Mouse (Mus musculus): ENCODE data around the gene Pctp. TPM values are rescaled to one million over a fixed set of nuclear protein-coding genes. Genes with fewer than 3 reads are reported as not detected.

Gene Pctp
- total RNA-seq, 2 experiments from 2014 or later, result 4.3 to 4.8 TPM

DNA sequence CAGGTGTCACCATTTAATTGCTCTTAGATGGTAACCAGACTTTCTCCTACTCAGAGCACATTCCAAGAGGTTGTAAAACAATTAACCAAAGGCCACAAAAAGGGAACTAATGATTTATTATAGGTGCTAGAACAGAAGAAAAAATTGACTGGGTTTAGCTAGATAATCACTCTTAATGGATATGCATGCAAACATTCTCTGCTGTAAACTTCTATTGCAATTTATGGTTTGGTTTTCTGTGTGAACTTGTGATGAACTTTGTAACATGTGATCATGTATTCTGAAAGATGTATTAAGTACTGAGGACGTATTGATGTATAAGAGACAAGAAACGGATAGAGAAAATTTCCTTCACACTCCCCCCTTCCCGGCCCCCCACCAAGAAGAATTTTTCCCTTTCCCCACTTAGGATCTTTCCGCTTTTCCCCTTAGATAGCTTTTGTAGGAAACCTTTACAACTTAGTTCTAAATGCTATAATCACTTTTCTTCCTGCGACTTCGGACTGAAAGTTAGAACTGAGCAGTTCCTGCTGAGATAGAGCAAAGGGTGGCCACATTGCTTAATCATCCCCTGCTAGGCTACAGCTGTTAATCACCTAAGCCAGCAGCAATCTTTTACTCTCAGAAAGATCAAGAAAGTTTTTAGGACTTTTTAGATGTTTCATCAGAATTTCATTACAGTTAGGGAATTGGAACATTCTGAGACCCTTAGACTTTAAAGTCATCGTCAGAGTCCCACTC lies 5.3 kb upstream of the Pctp start:
- DNase-seq, result no peak

DNA sequence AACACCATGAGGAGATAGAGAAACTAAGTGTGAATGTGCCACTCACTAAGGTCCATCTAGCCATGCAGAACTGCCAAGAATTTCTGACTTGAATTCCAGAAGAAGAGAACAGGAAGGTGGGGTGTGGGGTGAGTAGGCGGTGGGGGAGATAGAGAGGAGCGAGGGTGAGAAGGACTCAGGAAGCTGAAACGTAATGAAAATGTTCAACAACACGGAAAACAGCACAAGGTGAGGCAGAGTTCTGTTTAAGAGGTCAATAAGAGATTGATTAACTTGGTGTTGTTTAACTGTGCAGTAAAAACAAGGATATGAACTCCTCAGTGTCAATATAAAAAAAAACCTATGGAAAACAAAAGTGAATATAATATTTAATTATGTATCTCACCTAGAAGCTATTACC lies 3.4 kb upstream of the Pctp start:
- no peak for DNase-seq

DNA sequence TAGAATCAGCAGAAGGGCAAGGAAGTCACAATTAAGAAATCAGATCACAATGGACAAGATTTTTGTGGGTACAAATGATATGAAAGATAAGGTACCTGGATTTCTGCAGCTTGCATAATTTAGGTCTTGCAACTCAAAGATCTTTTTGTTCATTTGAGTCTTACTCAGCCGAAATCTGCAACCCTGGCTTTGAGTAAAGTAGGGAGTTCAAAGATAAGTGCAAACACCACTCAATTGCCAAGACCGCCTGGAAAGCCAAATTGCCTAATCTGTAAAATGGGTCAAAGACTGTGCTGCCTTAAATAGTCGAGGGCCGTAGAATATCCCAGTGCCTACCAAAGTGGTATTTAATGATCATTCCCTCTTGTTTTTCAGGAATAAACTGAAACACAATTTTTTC lies 692 bp upstream of the Pctp start:
- DNase-seq, result no peak

DNA sequence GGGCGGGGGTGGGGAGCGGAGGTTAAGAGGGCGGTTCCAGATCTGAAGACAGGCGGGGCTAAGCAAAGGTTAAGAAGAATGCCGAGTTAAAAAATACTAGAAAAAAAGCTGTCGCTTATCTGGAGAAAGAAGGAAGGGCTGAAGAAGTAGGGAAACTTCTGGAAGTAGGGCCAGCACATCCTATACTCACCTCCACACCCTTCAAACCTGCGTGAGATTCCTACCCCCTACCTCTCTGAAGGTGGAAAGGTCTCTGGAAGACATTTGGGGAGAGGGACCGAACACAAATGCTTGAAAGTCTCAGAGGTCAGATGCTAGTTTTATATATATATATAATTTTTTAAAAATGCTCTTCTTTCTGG lies 274 bp upstream of the Pctp start:
- no peak for DNase-seq

DNA sequence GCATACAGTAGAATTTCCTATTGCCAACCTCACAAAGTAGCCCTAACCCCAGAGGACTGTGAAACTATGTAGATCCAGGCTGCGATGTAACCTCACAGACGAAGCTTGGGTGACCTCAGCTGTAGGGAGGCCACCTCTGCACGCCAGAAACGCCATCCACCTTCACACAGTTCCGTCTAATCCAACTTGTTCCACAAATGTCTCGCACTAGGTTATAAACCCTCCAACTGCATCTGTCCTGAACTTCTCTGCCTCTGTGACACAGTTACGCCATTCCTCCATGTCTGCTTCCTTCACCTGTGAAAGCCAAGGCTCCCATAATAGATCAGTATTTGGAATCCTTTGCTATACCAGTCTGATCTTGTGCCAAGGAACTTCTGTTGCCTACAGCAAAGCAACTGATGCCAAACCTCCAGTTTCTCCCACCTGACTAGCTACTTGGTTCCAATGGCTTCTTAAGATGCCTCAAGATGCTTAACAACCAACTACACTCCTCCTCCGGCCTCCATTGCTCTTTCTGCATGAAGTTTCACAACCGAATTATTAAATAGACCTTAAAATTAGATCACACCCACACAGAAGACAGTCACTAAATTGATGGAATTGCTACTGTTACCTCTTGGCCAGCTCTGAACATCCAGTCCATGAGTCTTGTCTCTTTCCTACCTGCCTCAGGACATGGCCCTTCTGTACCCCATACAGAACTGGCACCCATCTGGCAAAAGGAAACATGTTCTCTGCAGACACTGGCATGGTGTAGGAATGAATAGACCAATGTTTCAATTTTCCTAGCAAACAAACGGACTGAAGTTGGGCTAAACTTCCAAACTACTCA lies 1.1 kb downstream of the Pctp start:
- no peak for DNase-seq

DNA sequence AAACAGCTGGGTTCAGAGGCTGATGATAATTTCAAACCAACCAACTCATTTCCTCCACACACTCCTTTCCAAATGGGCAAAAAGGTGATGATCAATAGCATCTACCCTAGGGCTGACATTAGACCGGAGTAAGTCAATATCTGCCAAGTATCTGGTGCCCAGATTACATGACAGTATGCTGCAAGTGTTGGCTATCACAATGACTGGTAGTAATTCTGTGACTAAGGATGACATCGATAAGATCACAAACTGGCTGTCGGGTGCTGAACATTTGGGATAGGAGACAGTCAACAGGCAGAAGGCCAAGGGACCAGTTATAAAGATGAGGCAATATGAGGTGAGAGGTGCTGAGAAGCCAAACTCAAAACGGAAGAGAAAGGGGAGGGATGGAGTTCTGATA lies 2.0 kb downstream of the Pctp start:
- no peak for DNase-seq

DNA sequence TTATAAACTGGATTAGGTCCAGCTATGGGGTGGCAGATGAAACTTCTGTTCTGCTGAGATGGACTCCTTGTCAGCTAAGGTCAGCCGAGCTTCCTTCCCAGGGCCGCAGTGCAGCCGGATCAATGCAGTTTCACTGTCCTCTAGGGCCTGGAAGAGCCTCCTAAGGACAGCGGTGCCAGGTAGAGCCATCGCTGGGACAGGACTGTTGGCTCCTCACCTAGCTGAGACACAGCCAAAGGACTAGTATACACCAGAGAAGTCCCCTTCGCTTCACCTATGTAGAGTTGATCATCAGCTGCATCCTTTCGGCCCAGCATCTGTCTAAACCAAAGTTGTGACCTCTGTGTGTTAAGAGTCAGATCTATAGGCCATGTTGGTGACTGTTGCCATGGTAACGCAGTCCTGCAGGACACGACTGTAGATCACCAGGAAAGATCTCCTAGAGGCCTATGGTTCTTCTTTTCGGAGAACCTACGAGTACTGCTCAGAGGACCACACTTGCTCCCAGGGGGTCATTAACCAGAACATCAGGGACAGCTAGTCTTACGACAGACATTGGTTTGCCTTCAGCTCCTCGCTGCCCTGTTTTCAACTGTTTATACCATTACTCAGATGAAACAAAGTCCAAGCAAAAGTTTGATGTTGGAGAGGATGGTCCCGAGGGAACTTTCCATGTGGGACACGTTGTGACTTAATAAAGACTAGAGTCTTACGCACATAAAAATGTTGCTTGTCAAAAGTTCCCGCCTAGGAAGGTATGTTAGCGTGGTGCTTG lies 3.5 kb downstream of the Pctp start:
- DNase-seq, result no peak

DNA sequence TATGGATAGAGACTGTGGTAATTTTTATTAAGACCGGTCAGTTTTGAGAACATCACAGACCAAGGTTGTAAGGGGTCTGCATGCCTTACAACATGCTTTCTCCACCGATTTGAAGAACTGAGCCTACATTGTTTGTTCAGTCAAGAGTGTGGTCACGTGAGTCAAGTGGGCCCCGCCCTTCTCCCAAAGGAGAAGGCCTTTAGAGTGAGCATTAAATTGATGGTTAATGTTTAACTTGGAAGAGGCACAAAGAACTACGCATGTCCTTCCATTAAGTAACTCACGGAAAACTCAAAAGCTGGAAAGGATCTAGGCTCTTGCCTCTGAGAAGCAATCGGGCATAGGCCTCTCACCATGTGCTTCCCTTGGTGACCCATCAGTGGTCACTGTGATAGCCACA lies 5.8 kb downstream of the Pctp start:
- DNase-seq, result no peak

DNA sequence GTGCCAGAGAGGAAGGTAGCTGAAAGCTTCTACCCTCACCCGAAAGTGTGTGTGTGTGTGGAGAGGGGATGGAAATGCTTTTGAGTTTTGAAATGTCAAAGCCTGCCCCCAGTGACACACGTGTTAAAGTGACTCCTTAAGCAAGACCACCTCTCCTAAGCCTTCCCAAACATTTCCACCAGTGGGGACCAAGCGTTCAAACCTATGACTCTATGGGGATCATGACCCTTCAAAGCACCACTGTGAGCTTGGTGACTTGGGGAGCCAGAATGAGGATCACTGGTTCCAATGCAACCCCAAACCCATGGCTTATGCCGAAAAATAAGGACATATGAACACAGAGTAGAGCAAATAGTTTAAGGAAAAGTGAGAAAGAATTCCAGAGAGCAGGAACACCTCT lies 6.3 kb downstream of the Pctp start:
- DNase-seq, result no peak

DNA sequence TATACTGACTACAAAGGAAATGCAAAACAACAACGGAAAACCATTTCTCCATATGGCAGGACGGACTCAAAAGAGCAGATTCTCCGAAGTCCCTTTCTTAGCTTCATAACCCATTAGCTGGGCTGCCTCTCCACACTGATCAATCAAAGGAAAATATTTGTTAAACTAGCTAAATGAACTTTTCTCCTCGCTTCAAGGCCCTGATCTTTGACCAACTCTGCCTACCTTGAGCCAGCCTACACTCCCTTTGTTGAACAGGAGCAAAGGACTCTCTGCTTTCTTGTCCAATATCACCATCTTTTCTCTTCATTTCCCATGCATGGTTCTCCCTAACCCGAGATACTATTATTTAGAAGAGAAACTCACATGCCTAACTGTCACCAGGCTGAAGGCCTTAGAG lies 7.1 kb downstream of the Pctp start:
- no peak for DNase-seq

DNA sequence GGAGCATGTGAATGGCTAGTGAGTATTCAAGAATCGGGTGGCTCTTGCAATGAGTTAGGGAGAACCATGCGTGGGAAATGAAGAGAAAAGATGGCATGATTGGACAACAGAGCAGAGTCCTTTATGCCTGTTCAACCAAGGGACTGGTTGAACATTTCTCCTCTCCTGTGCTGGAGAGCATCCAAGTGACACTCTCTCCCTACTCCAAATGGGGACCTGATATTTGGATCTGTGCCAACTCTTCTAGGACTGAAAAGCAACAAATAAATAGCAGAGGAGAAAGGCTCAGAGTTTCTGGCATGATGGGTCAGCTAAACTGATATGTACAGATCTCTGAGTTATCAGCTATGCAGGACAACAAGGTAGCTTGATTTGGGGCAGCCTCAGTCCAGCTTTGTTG lies 8.0 kb downstream of the Pctp start:
- no peak for DNase-seq

DNA sequence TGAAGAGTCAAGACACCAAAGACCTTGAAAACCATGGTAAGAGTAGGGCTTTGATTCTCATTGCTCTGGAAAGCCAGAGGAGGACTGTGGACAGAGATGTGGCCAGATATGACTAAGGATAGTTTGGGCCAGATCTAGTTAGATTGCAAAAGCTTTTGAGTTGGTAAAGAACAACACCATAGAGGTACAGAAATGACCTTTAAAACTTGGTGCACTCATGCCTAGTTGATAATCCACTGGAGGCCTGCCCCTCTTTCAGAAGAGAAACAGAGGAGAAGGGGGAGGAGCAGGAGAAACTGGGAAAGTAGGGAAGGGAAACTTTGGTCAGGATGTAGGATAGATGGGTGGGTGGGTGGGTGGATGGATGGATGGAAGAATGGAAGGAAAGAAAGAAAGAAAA lies 11.0 kb downstream of the Pctp start:
- no peak for DNase-seq

DNA sequence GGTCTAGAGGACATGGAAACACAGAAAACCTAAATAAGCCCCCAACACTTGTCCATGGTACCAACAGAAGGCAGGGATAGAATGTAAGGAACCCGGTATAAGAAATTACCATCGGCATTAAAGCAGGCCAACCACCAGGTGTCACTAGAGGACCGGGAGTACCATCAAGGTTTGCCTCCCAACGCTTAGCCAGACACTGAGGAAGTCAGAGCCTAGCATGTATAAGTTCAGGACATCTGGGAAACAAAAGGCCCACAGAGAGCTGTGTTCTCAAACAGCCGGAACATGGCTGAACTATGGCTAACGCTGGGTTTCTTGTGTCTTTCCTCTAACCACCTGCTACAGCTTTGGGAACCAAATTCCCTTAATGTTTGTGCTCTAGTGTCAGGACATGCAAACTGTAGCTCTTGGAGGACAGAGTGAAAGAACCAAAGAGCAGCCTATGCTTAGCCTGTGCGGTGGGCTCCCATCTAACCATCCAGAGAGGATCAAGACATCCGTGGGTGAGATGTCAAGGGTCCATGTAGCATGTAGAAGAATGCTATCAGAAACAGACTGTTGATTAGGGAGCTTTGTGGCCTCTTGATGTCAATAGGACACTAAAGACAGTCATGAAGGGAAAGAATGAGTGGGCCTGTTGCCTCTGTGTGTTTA lies 13.6 kb downstream of the Pctp start:
- DNase-seq, result peak; percentile 86

DNA sequence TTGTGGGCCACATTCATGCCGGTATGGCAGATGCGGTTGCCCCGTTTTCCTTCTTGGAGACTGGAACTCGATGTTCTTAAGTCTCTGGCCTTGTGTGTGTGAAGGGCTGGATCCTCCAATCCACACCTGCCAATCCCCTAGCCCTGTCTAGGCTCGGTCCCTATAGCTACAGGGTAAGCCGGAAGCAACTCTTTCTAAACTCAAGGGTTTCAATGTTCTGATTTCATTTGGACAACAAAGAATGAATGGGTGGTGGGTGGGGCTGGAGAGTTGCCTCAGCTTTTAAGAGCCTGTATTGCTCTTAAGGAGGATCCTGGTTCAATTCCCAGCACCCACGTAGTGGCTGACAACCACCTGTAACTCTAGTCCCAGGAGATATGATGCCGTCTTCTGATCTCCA lies 16.2 kb downstream of the Pctp start:
- DNase-seq, result no peak

DNA sequence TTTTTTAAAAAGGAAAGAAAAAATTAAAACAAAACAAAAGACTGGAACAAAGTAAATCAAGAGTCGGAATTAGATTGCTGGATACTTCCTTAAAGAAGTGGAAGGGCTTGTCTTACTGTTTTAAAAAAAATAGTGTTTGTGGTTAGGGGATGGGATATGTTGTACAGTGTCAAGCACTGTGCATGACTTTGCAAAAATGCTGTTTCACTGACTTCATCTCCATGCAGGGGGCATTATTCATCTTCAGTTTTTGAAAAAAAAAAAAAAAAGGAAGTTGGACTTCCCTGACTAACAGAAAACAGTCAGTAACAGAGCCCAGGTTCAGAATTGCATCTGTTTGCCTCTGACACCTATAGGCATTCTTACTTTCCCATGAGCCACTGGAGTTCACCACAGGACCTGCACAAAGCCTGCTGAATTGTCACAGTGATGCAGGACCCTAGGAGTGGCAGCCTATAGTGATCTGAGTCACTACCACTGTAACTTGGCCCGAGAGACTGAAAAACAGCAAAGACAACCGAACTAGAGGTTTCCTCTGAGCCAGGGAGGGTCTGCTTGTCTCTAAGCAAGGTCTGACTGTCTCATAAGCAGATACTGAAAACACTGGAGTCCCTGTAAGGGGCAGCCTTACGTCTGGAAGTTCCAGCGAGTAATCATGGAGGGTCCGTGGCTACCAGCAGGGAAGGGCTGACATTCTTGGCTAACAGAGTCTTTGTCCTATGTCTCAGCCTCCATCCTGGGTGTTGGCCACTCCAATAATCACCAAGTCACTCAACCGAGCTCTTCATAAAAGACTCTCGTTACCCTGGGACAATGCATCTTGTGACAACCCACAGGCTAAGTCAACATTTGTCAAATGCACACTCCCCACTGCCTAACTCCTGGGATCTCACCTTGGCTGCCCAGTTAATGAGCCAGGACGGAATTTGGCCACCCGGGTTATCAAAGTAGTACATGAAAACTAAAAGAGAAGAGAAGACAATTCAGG lies 17.2 kb downstream of the Pctp start:
- no peak for DNase-seq

DNA sequence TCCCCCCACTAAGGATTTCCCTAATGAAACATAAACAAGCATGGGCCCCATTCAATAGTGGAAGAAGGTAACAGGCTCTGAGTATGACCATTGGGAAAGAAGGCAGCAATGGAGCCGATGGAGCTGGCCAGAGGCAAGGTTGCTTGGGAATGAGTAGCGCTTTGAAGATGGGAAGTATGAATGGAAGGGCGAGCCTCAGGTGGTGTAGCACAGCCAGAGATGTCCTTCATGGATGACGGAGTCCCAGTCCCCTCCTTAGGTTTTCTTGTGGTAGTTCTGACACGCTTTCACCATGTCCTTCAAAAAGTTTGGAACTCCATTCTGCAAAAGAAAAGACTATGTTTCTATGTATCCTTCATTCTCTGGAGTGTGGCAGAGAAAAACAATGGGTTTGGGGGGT lies 18.3 kb downstream of the Pctp start:
- DNase-seq, result no peak

DNA sequence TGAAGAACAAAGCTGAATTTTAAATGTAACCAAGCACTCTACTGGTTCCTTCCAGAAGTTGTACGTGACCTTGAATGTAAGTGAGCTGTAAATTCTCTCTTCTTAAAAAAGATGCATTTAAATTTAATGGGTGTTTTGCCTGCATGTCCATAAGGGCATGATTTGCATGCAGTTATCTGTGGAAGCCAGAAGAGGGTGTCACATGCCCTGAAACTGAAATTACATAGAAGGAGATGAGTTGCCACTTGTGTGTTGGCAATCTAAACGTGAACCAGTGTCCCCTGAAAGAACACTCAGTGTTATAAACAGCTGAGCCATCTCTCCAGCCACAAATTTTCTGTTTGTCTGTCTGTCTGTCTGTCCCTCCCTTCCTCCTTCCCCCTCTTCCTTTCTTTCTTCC lies 19.8 kb downstream of the Pctp start:
- no peak for DNase-seq

DNA sequence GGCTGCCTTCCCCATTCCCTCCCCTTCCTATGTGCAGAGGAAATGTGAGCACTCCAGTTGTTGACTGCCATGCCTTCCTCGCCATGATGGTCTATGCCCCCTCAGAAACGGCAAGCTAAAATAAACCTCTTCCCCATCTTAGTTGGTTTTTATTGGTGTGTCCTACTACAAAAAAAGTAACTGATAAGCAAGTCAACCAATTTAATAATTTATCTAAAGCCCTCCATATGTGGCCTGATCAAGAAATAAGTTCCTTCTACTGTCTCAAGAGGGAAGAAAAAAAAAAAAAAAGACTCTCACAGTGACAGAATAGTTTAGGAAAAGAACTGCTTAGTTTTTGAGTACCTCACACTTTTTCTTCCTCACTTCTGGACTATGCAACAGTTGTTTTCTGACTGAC lies 22.6 kb downstream of the Pctp start:
- DNase-seq, result no peak

DNA sequence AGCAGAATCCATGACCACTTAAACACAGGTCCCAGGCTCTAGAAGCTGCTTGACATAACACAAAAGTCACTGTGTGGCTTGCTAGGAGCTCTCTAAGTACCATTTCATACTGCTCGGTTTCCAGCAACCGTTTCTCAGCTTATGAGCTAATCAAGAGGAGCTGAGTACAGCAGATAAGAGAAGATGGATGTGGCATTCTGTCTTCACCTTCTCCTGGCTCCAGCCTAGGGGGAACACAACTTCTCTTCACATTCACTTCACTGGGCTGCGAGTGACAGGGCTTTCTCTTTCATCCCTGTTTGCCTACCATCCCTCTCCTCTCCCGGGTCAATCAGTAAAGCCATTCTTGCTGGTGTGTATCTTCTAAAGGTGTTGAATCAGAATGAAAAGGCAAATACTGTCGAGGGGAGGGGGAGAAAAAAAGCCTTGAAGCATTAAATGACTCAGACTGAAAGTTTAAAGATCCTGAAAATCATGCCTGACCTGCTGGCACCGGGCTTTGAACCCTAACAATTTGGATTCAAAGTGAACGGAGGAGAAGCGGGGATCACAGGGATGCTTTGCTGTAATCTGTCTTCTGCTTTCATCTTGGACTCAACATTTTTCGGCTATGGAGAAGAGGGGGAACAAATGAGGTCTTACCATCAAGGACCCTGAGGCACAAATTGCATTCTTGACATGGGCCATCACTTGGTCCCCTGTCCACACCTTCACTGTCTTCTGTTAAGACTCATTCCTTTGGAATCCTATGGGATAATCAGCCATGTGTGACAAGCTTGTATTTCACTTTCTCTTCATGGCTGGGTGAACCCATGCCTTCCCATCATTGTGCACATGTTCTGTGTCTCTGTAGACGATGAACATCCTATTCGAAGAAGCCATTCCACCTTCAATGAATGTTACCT lies 23.5 kb downstream of the Pctp start:
- DNase-seq, result no peak

DNA sequence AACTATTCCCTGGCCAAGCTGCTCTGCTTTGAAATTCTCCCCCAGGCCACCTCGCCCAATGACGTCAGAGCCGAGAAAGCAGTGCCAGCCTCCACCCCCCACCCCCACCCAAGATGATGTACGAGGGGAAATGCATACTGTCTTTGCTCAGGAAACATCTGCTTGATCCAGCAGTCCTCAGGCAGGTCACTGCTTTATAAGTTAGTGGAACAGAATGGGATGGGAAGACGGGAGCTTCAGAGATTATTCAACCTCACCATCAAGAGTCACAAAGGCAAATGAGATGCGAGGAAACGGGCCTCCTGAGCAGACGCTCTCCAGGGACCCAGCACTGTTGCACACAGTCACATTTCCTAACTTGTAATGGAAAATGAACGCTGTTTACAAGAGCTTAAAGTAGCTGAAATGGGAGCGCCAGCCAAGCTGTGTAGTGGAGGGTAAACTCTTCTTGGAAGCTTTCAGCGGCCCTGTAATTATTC lies 24.3 kb downstream of the Pctp start:
- DNase-seq, result peak; percentile 49

All from heart, postnatal 4 days (tissue).